Mouse (Mus musculus) embryo, embryonic 9.5 days (tissue): ENCODE measurements around the gene Ran.

ENCODE experiments used
- DNase-seq: peaks from one replicate; pipeline ENCODE4 v3.0.0-alpha.2; 2017; ENCODE audit errors: extremely low spot score

Gene Ran

DNA sequence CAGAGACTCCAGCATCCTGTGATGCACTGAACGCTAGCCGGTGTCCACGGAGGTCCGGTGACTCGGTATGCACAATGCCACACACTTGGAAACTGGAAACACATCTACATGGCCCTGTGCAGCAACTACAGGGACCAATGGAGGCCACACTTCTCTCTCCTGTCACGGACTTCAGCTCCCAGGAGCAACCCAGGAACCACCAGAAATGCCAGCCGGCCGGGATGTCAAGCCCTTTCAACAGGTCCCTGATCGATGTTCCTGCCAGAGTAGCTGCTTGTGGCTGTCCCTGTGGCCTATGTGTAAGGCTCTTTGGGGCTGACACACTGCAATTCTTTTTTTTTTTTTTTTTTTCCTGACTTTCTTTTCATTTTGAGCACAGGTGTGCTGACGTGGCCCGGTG, 44.3 kb downstream of the Ran start:
- DNase-seq, result no peak

DNA sequence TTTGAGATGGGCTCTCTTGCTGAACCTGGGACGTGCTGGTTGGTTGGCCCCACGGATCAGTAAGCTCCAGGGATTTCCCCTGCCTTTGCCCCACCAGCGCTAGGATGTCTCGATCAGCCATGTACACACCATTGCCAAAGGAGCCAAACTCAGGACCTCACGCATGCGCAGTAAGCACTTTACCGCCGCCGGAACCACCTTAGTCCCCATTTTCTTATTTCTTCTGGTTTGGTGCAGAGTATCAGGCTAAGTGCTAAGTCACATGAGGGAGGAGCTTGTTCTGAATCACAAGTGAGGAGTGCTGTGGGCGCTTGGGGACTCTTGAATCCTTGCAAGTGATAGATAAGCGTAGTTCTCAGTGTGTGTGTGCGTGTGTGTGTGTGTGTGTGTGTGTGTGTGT, 45.4 kb downstream of the Ran start:
- DNase-seq, result no peak

DNA sequence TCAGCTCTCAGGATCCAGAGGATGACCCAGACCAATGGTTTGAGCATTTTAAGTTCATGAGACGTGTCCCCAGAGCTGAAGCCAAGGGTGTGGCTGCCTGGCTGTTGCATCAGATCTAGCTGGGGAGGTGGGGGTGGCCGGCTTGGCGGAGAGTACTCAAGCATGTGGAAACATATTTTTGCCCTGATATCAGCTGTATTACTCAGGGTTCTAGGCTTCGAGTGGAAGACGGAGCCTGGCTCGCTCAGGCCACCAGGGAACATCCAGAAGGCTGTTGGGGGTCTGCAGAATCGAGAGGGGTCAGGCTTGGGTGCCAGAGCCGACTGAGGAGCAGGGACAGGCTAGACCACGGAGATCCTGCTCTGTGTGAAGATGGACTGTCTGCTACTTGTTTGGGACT, 46.1 kb downstream of the Ran start:
- DNase-seq, result no peak

DNA sequence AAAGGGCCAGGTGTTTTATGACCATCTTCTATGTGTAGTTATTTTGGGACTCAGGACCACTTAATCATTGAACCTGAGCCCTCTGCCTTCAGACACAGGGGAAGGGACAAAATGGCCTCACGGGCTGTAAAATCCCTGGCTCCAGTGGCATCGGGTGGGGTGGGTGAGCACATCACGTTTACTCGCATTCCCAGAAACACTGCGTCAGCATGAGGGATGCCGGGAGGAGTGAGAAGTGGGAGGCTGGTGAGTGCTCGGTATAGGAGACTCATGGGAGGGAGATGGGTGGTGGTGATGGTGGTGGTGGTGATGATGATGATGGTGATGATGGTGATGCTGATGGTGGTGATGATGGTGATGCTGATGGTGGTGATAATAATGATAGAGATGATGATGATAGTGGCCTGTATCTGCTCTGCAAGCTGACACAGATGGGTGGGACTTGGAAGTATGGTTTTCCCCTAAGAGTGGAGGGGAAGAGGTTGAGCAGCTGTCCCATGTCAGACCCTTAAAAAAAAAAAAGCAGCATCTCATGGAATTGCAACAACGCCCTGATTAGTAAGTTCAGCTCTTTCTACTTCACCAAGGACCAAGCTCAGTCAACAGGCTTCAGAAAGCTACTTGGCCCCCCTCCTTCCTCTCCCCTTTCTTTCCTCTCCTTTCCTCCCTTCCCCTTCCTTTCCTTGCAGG, 46.8 kb downstream of the Ran start:
- DNase-seq, result no peak

DNA sequence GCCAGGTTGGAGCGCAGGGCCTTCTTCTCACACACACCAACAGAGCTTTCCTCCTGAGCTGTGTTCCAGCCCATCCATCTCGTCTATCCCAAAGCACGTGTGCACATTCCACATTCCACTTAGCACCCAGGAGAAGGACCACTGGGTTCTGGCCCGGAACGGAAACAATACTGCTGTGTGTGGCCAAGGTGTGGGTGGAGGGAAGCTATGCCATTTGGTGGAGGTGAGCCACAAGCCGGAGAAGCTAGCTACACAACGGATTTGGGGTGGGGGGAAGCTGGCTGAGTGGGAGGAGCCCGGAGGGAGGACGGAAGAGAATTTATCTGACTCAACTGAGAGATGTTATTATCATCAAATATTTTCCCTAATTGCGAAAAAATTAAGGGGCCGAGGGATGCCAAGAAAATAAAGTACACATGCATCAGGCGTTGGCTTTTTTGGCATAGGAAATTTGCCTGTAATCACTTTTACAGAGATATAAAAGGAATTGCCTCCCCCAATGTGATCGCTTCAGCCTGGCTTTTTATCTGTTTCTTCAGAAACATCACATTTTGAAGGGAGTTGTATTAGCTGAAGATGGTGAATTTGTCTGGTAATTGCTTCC, 47.5 kb downstream of the Ran start:
- no peak for DNase-seq

DNA sequence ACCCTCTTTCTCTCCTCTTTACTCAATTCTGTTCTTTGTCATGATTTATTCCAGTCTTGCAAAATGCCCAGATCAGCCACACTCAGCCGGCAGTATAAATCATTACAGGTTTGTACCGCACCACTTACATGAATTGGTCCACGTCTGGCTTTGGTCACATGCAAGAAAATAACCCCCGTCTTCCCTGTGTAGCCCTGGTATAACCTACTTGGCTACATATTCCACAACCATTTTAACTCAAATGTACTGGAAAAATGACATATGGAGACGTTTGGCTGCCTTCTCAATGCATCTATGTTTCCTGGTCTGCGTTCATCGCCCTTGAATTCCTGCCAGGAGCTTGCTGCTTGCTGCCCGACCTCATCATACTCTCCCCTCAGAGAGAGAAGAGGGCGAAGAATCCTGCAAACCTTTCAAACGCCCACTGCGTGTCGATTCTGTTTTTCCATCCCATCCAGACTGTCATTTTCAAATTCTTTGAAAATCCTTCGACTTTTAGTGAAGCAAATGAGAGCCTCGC, 52.0 kb downstream of the Ran start:
- no peak for DNase-seq

DNA sequence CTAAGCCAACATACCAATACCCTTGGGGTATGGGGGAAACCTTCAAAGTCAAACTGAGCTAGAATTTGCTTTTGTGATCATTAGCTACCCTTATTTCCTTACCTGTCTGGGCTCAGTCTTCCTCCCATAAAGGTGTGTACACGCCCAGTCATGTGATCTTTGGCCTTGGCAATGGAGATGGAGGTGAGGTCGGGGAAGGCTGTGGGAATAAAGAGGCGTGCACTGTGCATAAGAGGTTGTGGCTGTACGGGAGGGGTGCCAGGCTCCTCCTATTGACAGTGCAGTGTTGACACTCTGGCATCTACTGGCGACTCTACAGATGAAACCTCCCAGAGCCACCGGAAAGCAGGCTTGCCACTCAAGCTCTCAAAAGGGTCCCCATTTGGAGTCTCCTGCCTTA, 53.5 kb downstream of the Ran start:
- DNase-seq, result no peak
